8 mouse cellular contexts compared by ENCODE assay signal in the genomic region with DNA sequence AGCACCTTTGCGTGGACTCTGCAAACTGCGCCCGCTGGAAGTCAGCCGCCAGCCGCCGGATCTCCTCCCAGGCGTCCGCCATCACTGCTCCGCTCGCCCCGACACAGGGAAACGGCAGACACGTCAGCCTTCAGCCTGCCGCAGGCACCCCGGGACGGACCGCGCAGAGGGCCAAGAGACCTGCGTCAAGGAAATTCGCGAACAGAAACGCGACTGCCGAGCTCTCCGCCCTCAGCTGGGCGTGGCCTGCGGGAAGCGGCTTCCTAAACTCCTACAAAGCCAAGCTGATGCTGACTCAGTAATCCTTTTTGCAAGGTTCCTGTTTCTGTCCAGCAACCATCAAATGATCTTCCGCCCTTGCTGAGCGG. TPM values are rescaled to one million over a fixed set of nuclear protein-coding genes. Genes with fewer than 3 reads are reported as not detected.
DNase-seq lines count a peak whose midpoint lies in the region; ATAC-seq lines count a peak whose summit lies in the region.

Ufl1 (minus strand) TSS at position 151 of the 368 bp plus-strand sequence.

- peak within 1 kb of the TSS; percentile 88 for H3K9ac ChIP-seq in hindbrain, embryonic 11.5 days (ENCODE audit: low read depth, low read length)

- peak within 1 kb of the TSS; percentile 93 for H3K27ac ChIP-seq in hindbrain, embryonic 11.5 days (ENCODE audit: low read depth, low read length)

- no peaks in the 10 kb centered on the region for H3K27me3 ChIP-seq in hindbrain, embryonic 11.5 days (ENCODE audit: control insufficient read depth, insufficient read depth, low read length)

- no peaks in the 10 kb centered on the region for H3K9me3 ChIP-seq in hindbrain, embryonic 11.5 days (ENCODE audit: control insufficient read depth, low read length)

- WGBS in hindbrain, embryonic 11.5 days = under 1% methylated on average over 29 of the region's 30 CpGs

- peak within 1 kb of the TSS; percentile 42 for H3K4me2 ChIP-seq in hindbrain, embryonic 11.5 days (replicated peaks; ENCODE audit: low read depth, low read length)

- peak; percentile 98 for ATAC-seq in hindbrain, embryonic 11.5 days (ENCODE audit: low FRiP score)

- H3K4me3 ChIP-seq in hindbrain, embryonic 11.5 days (ENCODE audit: low read depth, low read length) = peak within 1 kb of the TSS; percentile 69

- 0 out of 2 replicates have a peak, but pooled peaks cover 3% of the 10 kb centered on the region for H3K36me3 ChIP-seq in hindbrain, embryonic 11.5 days (ENCODE audit: control insufficient read depth, insufficient read depth, low read length)

- H3K4me1 ChIP-seq in hindbrain, embryonic 11.5 days (replicated peaks; ENCODE audit: control insufficient read depth, insufficient read depth, low read length) = no peaks in the 10 kb centered on the region

- DNase-seq in Muller cell, postnatal 12 days (ENCODE audit: inconsistent ontology term) = peak; percentile 98
- DNase-seq in cerebellum, adult 9-11 months = peak; percentile 96
- DNase-seq in frontal cortex, adult 2 months (ENCODE audit: extremely low spot score in 1 of 2, low spot score in 1 of 2) = peak; percentile 88 to 98
- peak; percentile 95 for DNase-seq in hindbrain, embryonic 11.5 days (ENCODE audit: low spot score)
- peak; percentile 98 for DNase-seq in layer of hippocampus, postnatal 10 days (ENCODE audit: low spot score in 2 of 2)
- peak; percentile 98 for DNase-seq in lung, postnatal 10 days
- peak; percentile 98 for DNase-seq in ovary, postnatal 36 days (ENCODE audit: low spot score)
- DNase-seq in thymus, postnatal 25 days = peak; percentile 97

RNA-seq across cellular contexts. Expression of gene Ufl1, which starts in this region (rescaled TPM):
- 14.5 and 15.4 TPM in 2 replicates for polyA plus RNA-seq in frontal cortex, adult 2 months (2012; rRNA removed)
- polyA plus RNA-seq in hindbrain, embryonic 11.5 days (2014; fragmentation: Nextera tagmentation; extraction: Ambion mirVana) = 35.2 and 45.6 TPM in 2 replicates
- total RNA-seq in layer of hippocampus, postnatal 10 days (2021) = 10 to 100 TPM; 22.8 to 31.5 TPM

Comparison
In these comparisons a context has a peak if more than half of its experiments do, and no peak if none do; other contexts are left out.
1. Peak in every context shown above with its lines: DNase-seq, ATAC-seq, H3K4me3 ChIP-seq and H3K27ac ChIP-seq.